Mouse (Mus musculus): ENCODE results near the gene Tspan8. TPM values are rescaled to one million over a fixed set of nuclear protein-coding genes. Genes with fewer than 3 reads are reported as not detected.

Tspan8 gene
- polyA plus RNA-seq, 1 experiment from 2014 or later = 3.1 TPM

GRCm38 (mm10) chr10:115860210-115860880 is 43.7 kb downstream of the Tspan8 start:
- Histone ChIP-seq H3K36me3 (no peaks in the 10 kb centered on the region), H3K4me1 (0 out of 2 replicates have a peak, but pooled peaks cover 9% of the 10 kb centered on the region), H3K27me3 (ENCODE audit: insufficient read depth, poor library complexity, severe bottlenecking) (no peaks in the 10 kb centered on the region), H3K9me3 (no peaks in the 10 kb centered on the region), H3K27ac (no peak overlapping the region), H3K4me3 (no peak overlapping the region)
- no peak for DNase-seq (ENCODE audit: low spot score)
- WGBS = 78% methylated on average over 13 of the region's 15 CpGs

- DNase-seq (ENCODE audit: low spot score) = no peak
- Histone ChIP-seq H3K27me3 (ENCODE audit: insufficient read depth, poor library complexity, severe bottlenecking) (no peaks in the 10 kb centered on the region), H3K4me3 (no peak overlapping the region), H3K27ac (no peak overlapping the region), H3K4me1 (0 out of 2 replicates have a peak, but pooled peaks cover 9% of the 10 kb centered on the region), H3K9me3 (no peaks in the 10 kb centered on the region), H3K36me3 (no peaks in the 10 kb centered on the region)
- 65% methylated on average over 5 of the region's 5 CpGs for WGBS
These were observed 45.3 kb downstream of the Tspan8 start for GRCm38 (mm10) chr10:115861967-115862366.

GRCm38 (mm10) chr10:115882757-115883156 is 66.1 kb downstream of the Tspan8 start:
- WGBS = 83% methylated on average over 5 of the region's 5 CpGs

GRCm38 (mm10) chr10:115891924-115892323 is 75.3 kb downstream of the Tspan8 start:
- no peaks in the 10 kb centered on the region for H3K9me3 ChIP-seq
- DNase-seq (ENCODE audit: low spot score) = no peak
- H3K4me3 ChIP-seq = no peak overlapping the region
- 73% methylated on average over 4 of the region's 4 CpGs for WGBS
- H3K36me3 ChIP-seq = no peaks in the 10 kb centered on the region
- peaks cover 6% of the 10 kb centered on the region; the same call in 1 of the 2 replicates for H3K4me1 ChIP-seq
- H3K27ac ChIP-seq = no peak overlapping the region
- H3K27me3 ChIP-seq (ENCODE audit: insufficient read depth, poor library complexity, severe bottlenecking) = no peaks in the 10 kb centered on the region

More at GRCm38 (mm10) chr10:115882757-115883156, 66.1 kb downstream of the Tspan8 start:
- no peaks in the 10 kb centered on the region for H3K4me1 ChIP-seq
- no peak overlapping the region for H3K27ac ChIP-seq
- H3K9me3 ChIP-seq = no peaks in the 10 kb centered on the region
- H3K27me3 ChIP-seq (ENCODE audit: insufficient read depth, poor library complexity, severe bottlenecking) = no peaks in the 10 kb centered on the region
- no peak for DNase-seq (ENCODE audit: low spot score)
- H3K36me3 ChIP-seq = no peaks in the 10 kb centered on the region
- no peak overlapping the region for H3K4me3 ChIP-seq

GRCm38 (mm10) chr10:115892973-115893372 is 76.3 kb downstream of the Tspan8 start:
- Histone ChIP-seq H3K27ac (no peak overlapping the region), H3K4me1 (peaks cover 6% of the 10 kb centered on the region; the same call in 1 of the 2 replicates), H3K36me3 (no peaks in the 10 kb centered on the region), H3K27me3 (ENCODE audit: insufficient read depth, poor library complexity, severe bottlenecking) (no peaks in the 10 kb centered on the region), H3K9me3 (no peaks in the 10 kb centered on the region), H3K4me3 (no peak overlapping the region)
- no peak for DNase-seq (ENCODE audit: low spot score)
- WGBS = 55% methylated on average over 6 of the region's 6 CpGs

- Histone ChIP-seq H3K27me3 (ENCODE audit: insufficient read depth, poor library complexity, severe bottlenecking) (no peaks in the 10 kb centered on the region), H3K36me3 (no peaks in the 10 kb centered on the region), H3K27ac (no peak overlapping the region), H3K4me1 (peaks cover 6% of the 10 kb centered on the region; the same call in 1 of the 2 replicates), H3K9me3 (no peaks in the 10 kb centered on the region), H3K4me3 (no peak overlapping the region)
- no peak for DNase-seq (ENCODE audit: low spot score)
- 44% methylated on average over 5 of the region's 5 CpGs for WGBS
These were observed 77.4 kb downstream of the Tspan8 start for GRCm38 (mm10) chr10:115894045-115894444.

- no peaks in the 10 kb centered on the region for H3K27me3 ChIP-seq (ENCODE audit: insufficient read depth, poor library complexity, severe bottlenecking)
- no peak overlapping the region for H3K4me3 ChIP-seq
- H3K36me3 ChIP-seq = no peaks in the 10 kb centered on the region
- H3K4me1 ChIP-seq = peaks cover 6% of the 10 kb centered on the region; the same call in 1 of the 2 replicates
- H3K27ac ChIP-seq = no peak overlapping the region
- DNase-seq (ENCODE audit: low spot score) = no peak
- no peaks in the 10 kb centered on the region for H3K9me3 ChIP-seq
These were observed 80.1 kb downstream of the Tspan8 start for GRCm38 (mm10) chr10:115896764-115897163.

GRCm38 (mm10) chr10:115897235-115897634 is 80.6 kb downstream of the Tspan8 start:
- DNase-seq (ENCODE audit: low spot score) = no peak
- WGBS = 74% methylated on average over 7 of the region's 7 CpGs
- no peaks in the 10 kb centered on the region for H3K27me3 ChIP-seq (ENCODE audit: insufficient read depth, poor library complexity, severe bottlenecking)

More at GRCm38 (mm10) chr10:115897235-115897634, 80.6 kb downstream of the Tspan8 start:
- Histone ChIP-seq H3K36me3 (no peaks in the 10 kb centered on the region), H3K4me3 (no peak overlapping the region), H3K9me3 (no peaks in the 10 kb centered on the region), H3K4me1 (peaks cover 6% of the 10 kb centered on the region; the same call in 1 of the 2 replicates), H3K27ac (no peak overlapping the region)

Other genes starting within 250 kb of the Tspan8 start
- gene A930009A15Rik, start 246.8 kb upstream of the Tspan8 start, polyA plus RNA-seq (2016; fragmentation: Nextera tagmentation; extraction: Ambion mirVana) = not detected in 2 replicates
- 0.76 and 4.0 TPM in 2 replicates for gene Lgr5, start 229.1 kb upstream of the Tspan8 start, polyA plus RNA-seq (2016; fragmentation: Nextera tagmentation; extraction: Ambion mirVana)
- gene Ptprr, start 201.4 kb downstream of the Tspan8 start, polyA plus RNA-seq (2016; fragmentation: Nextera tagmentation; extraction: Ambion mirVana) = 0.41 and 0.53 TPM in 2 replicates